Mouse (Mus musculus): ENCODE data around the gene Ppil2.

- no peak for TF ChIP-seq CTCF (IDR thresholded peaks at IDR 0.05; ENCODE audit: extremely low read depth, insufficient read depth, insufficient read length, insufficient replicate concordance)
- no peak for TF ChIP-seq POLR2A (IDR thresholded peaks at IDR 0.05; ENCODE audit: low read depth, low read length)
Measured at GRCm38 (mm10) chr16:17117309-17117799, 6.3 kb upstream of the Ppil2 start.

All from spleen, adult 2 months (tissue).